Mouse (Mus musculus): ENCODE data around the gene Kyat1.

DNA sequence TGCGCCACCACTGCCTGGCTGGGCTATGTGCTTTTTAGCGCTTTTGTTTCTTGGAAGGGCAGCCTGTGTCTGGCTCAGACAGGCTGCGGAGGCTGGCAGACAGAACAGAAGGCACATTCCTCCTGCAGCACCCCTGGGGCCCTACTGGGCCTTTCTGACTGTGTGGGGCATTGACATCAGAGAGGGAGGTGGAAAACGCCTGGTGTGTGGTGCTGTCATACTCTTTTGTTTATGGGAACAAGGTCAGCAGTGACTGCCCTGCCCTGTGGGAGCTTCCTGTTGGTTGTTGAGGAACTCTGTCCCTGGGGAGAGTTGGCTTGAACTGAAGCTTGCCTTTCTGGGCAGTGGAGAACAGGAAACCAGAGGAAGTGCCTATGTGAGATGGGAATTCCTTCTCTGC lies 36.9 kb upstream of the Kyat1 start:
- no peak for TF ChIP-seq POLR2A (IDR thresholded peaks at IDR 0.05; ENCODE audit: low read depth, low read length)
- TF ChIP-seq CTCF (IDR thresholded peaks at IDR 0.05; ENCODE audit: extremely low read depth, insufficient read depth, insufficient read length, insufficient replicate concordance), result no peak
